Mouse (Mus musculus) heart, adult 9 months (tissue): ENCODE results near the gene Slc7a8.
"Not testable (repeated sequence)": the region's sequence is repeated elsewhere in the genome, so short reads cannot be mapped to it uniquely, and the experiment has no call there.

Experiments used
- DNase-seq, 2 experiments: peaks; one replicate each; pipeline ENCODE4 v3.0.0; 2022; ENCODE audit warnings: low spot score in 2 of 2

The Slc7a8 gene

GRCm38 (mm10) chr14:54780836-54781609 lies 723 bp downstream of the Slc7a8 start:
- peak; percentile 46 to 53 for DNase-seq

GRCm38 (mm10) chr14:54780084-54780483 lies 1.7 kb downstream of the Slc7a8 start:
- DNase-seq = no peak

- DNase-seq = no peak
These were observed 3.9 kb downstream of the Slc7a8 start for GRCm38 (mm10) chr14:54777893-54778292.

- no peak for DNase-seq
These were observed 5.0 kb downstream of the Slc7a8 start for GRCm38 (mm10) chr14:54776768-54777167.

- no peak for DNase-seq
These were observed 6.2 kb downstream of the Slc7a8 start for GRCm38 (mm10) chr14:54775534-54776041.

GRCm38 (mm10) chr14:54772333-54772856 lies 9.4 kb downstream of the Slc7a8 start:
- no peak for DNase-seq

- no peak for DNase-seq
These were observed 11.4 kb downstream of the Slc7a8 start for GRCm38 (mm10) chr14:54770373-54770772.

GRCm38 (mm10) chr14:54769068-54769425 lies 12.7 kb downstream of the Slc7a8 start:
- DNase-seq = no peak

GRCm38 (mm10) chr14:54768314-54769067 lies 13.3 kb downstream of the Slc7a8 start:
- DNase-seq = no peak

GRCm38 (mm10) chr14:54766937-54767336 lies 14.8 kb downstream of the Slc7a8 start:
- not testable (repeated sequence) for DNase-seq

- peak in 1 of 2 experiments; percentile 41 for DNase-seq
These were observed 25.4 kb downstream of the Slc7a8 start for GRCm38 (mm10) chr14:54756382-54756781.

- peak; percentile 48 to 62 for DNase-seq
These were observed 27.1 kb downstream of the Slc7a8 start for GRCm38 (mm10) chr14:54754602-54755018.

GRCm38 (mm10) chr14:54753986-54754601 lies 27.7 kb downstream of the Slc7a8 start:
- DNase-seq = no peak

- DNase-seq = no peak
These were observed 28.8 kb downstream of the Slc7a8 start for GRCm38 (mm10) chr14:54752938-54753337.

- no peak for DNase-seq
These were observed 30.0 kb downstream of the Slc7a8 start for GRCm38 (mm10) chr14:54751768-54752167.

GRCm38 (mm10) chr14:54749238-54749637 lies 32.5 kb downstream of the Slc7a8 start:
- peak; percentile 26 to 41 for DNase-seq

- peak; percentile 74 to 75 for DNase-seq
These were observed 33.5 kb downstream of the Slc7a8 start for GRCm38 (mm10) chr14:54747942-54748917.

- no peak for DNase-seq
These were observed 35.7 kb downstream of the Slc7a8 start for GRCm38 (mm10) chr14:54746038-54746437.

GRCm38 (mm10) chr14:54744473-54744872 lies 37.3 kb downstream of the Slc7a8 start:
- no peak for DNase-seq

- no peak for DNase-seq
These were observed 39.4 kb downstream of the Slc7a8 start for GRCm38 (mm10) chr14:54742375-54742774.

GRCm38 (mm10) chr14:54741721-54742120 lies 40.0 kb downstream of the Slc7a8 start:
- no peak for DNase-seq
